Mouse (Mus musculus): ENCODE measurements at regions not wholly inside any gene's neighbourhood (a gene's known extent, or its start where the extent isn't known, plus 50 kb on each side); places are given as distances from the start of the nearest gene placed in this dataset.
"Not testable (repeated sequence)": the region's sequence is repeated elsewhere in the genome, so short reads cannot be mapped to it uniquely, and the experiment has no call there.

DNA sequence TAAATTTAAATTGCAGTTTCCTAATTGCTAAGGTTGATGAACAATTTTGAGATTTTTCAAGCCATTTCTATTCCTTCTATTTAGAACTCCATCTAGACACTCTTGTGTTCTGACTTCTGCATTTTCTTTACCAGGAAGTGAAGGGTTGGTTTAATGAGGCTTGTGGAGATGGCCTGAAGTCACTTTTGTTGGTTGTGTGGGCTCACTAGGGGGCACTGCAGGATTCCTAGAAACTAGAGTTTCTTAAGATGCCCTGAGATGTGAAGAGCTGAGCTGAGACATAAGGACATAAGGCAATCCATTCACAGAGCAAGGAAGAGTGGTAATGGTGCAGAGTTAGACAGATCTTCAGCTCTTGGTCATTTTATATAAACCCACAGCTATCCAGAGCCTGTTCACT lies 656.6 kb downstream of the Dad1 start:
- not testable (repeated sequence) for DNase-seq (ENCODE audit: low spot score in 2 of 2)

DNA sequence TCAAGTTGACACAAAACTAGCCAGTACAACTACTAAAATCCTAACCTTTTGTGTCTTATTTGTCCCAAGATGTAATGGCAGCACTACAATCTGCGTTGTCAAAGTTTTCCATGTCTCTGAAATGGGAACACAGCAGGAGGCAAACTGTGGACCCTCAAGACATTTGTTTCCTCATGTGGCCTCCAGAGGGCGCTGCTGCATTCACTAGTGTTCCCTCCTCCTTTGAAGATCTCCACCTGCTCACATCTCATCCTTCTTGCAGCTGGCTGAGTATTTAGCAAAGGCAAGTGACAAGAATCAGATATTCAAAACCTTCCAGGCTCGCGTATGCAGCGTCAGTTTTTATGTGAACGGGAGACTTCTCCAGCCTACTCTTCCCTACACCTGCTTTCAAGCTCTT lies 663.3 kb downstream of the Dad1 start:
- DNase-seq (ENCODE audit: low spot score in 2 of 2) = peak in 1 of 2 experiments; percentile 1

DNA sequence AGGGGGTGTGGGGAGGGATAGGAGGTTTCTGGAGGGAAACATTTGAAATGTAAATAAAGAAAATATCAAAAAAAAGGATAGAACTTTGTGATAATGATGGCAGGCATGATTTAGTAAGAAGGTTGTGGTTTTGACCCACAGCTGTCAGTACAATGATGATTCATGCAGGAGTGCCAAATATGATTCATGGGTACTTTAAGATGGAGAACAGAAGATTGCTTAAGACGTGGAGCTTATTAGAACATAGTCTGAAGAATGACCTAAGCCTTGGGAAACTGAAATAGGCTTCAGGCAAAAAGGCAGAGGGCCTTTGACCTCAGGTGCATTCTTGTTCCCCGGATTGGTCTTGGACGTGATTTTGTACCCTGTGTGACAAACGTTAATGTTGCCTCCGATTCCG lies 671.4 kb downstream of the Dad1 start:
- DNase-seq (ENCODE audit: low spot score in 2 of 2) = not testable (repeated sequence)

DNA sequence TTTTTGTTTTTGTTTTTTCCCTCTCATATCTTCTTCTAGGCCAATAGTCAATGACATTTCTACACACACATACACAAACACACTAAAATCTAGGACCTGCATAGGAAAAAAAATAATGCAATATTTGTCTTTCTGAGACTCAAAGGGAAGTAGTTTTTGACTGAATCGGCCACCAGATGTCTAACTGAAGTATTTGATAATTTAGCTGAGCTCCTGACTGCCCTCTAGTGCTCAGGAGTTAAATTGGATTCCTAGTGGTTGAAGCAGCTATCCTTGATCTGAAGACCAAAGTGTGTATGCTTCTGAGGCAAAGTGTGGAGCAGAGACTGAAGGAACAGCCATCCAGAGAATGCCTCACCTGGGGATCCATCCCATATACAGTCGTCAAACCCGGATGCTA lies 672.2 kb downstream of the Dad1 start:
- peak in 1 of 2 experiments; percentile 11 for DNase-seq (ENCODE audit: low spot score in 2 of 2)

DNA sequence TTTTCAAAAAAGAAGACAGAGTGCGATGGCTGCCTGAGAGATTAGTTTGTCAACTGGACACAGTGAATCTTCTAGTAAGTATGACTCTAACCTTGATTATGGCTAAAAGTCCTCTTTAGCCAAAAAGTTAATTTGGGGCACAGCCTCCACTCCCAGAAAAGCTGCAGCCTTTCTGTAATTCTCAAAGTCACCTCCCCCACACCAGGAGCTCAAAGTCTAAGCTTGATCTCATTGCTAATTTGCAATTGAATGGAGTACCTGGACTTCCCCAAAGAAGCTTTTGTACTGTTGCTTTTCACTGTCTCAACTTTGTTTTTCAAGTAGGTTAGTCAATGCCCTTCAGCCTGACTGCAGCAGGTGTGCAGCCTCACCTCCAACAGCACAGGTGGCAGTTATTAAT lies 677.0 kb downstream of the Dad1 start:
- not testable (repeated sequence) for DNase-seq (ENCODE audit: low spot score in 2 of 2)

DNA sequence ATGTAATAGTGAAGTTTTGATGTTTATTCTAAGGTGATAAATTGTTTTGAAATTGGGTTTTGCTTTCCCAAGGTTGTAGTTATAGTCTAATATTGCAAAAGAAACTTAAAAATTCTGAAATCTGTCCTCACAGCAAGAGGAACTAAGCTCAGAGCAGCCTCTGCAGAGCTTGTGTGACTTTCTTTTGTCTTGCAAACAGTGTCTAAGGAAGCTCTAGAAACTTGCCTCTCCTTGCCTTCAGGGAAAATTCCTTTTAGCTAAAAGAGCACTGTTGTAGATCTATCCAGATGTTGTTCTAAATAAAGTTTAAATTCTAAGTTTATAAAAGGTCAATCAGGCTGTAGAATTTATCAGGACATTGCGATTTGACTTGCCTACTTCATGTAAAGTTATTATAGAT lies 681.2 kb downstream of the Dad1 start:
- not testable (repeated sequence) for DNase-seq (ENCODE audit: low spot score in 2 of 2)

DNA sequence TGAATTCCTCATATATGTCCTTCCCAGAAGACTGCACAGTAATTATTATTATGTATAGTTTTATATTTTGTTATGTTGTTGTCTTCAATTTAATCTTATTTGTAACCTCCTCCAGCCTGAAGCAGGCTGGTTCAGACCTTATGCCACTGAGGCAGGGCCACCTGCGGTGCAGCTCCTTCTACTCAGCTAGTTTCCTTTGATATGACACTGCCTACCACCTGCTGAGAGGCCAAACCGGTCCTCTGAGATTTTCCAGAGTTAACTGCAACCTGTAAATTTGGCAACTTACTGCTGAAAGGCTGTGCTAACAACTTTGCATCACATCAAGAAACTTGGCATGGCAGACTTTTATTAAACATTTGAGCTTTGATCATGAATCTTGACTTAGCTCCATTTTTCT lies 691.3 kb downstream of the Dad1 start:
- DNase-seq (ENCODE audit: low spot score in 2 of 2) = no peak

DNA sequence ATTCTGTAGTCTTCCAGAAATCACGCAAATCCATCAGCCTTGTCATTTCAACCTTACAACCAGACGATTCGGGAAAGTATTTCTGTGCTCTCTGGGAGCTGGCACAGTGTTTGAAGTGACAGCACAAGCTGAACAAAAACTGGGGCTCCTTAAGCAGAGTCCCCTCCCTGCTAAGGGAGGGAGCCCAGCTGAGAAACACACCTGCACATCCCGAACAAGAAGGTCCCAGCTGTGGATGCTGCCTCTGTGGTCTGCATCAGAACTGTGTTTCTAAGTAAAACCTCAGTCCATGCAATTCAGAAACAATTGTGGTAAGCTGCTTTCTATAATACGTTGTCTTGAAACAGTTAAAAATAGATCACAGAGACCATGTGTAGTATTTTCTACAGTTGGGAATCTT lies 693.8 kb downstream of the Dad1 start:
- not testable (repeated sequence) for DNase-seq (ENCODE audit: low spot score in 2 of 2)

DNA sequence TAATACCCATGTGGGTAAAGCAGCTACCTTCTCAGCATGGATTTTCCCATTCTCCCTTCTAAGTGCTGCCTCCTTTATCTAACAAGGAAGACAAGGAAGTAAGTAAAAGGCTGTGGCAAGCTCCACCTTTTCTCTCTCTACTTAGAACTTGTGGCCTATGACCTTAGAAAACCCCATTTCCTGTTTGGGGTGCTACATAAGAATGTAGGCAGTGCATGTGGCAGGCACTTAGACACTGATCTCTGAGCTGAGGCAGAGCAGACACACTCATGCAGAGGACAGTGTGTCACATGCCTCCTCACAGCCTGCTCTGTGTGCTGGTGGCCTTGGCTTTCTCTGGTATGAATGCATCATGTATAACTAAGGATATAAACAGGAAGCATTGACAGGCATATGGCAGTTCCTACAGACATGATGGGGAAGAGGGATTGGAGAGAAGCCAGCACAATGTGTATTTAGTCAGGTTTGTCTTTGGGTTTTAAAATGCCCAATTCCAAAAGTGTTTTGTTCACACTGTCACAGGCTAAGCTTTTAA lies 694.5 kb downstream of the Dad1 start:
- not testable (repeated sequence) for DNase-seq (ENCODE audit: low spot score in 2 of 2)

DNA sequence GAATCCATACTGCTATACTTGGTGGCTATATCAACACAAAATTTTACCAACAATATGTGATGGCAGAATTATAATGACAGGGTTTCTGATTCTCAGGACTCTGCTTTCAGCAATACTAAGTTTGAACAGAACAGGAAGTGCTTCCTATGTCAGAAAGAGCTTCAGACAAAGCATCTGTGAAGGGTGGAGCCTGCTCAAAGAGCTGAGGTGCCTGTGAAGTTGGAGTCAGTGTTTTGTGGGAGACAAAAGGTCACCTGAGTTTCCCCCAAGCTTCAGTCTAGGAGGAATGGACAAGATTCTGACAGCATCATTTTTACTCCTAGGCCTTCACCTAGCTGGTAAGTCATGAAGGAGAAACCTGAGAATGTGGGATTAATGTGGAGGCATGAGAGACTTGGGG lies 700.1 kb downstream of the Dad1 start:
- DNase-seq (ENCODE audit: low spot score in 2 of 2) = no peak

DNA sequence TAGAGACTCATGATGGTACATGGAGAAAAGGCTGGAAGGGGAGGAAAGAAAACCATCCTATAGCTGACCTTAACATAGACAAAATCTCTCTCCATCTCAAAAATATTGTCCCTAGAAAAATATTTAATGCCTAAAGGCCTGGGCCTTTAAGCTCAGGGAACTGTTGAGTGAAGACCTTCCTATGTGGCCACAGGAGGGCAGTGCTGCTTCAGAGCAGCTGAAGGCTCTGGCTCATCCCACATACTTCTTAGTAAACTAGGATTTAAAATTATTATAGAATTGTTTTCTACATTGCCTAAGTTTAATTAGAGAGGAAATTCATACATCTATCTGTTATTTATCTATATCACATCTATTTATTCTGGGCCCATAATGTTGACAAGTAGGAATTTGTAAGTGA lies 706.5 kb downstream of the Dad1 start:
- DNase-seq (ENCODE audit: low spot score in 2 of 2) = not testable (repeated sequence)

DNA sequence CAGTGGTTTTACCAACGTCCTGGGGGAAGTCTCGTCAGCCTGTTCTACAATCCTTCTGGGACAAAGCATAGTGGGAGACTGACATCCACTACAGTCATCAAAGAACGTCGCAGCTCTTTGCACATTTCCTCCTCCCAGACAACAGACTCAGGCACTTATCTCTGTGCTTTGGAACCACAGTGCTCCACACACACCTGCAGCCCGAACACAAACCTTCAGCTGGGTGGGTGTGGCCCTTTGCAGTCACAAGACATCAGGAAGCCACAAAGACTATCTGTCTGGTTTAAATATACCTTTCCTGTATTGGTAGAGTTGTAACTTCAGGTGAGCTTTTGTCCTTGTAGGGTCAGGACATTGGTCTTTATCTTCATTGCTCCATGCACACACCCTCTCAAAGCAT lies 708.6 kb downstream of the Dad1 start:
- DNase-seq (ENCODE audit: low spot score in 2 of 2) = no peak

DNA sequence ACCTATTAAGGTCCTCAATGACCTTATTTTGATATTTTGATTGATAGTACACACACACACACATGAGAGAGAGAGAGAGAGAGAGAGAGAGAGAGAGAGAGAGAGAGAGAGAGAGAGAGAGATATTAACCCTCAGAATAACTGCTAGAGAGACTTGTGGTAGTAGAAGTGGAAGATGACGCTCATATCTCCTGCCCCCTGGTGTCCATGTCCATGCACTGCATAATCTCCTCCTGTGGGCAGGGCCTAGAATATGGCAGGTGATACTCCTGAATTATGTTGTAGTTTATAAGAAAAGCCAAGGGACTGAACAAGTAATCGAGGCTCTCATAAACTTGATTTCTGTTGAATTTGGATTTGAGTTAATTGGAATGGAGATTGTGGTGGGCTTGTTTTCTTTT lies 712.3 kb downstream of the Dad1 start:
- not testable (repeated sequence) for DNase-seq (ENCODE audit: low spot score in 2 of 2)

DNA sequence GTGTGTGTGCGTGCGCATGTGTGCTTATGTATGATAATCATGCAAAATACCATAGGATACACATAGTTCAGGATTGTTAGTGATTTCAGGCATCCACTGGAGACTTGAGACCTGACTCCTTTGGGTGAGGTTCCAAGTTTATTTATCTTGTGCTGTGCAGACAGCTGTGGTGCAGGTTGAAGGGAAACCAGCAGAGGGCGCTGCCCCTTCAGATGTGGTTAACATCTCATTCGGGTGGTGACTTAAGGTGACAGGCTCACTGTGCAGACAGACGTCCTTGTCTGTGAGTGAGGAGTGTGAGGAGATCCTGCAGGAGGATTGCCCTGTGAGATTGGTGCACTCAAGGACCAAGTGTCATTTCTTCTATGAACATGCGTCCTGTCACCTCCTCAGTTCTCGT lies 716.0 kb downstream of the Dad1 start:
- DNase-seq (ENCODE audit: low spot score in 2 of 2) = not testable (repeated sequence)

DNA sequence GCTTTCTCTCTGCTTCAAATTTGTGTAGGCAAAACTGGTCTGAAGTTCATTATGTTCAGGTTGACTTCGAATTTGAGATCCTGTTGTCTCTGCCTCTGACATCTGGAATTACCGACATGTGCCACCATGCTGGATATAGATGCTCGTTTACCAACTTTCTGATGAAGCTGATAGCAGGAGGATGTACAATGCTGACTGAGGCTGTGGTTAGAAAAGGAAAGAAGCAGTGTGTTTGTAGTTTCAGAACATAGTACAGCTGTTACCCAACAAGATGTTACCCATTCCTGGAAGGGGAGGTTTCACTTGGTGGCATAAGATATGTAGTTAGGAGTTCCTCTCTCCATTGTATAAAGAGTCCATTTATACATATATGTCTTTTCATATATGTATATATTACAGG lies 730.5 kb downstream of the Dad1 start:
- not testable (repeated sequence) for DNase-seq (ENCODE audit: low spot score in 2 of 2)

DNA sequence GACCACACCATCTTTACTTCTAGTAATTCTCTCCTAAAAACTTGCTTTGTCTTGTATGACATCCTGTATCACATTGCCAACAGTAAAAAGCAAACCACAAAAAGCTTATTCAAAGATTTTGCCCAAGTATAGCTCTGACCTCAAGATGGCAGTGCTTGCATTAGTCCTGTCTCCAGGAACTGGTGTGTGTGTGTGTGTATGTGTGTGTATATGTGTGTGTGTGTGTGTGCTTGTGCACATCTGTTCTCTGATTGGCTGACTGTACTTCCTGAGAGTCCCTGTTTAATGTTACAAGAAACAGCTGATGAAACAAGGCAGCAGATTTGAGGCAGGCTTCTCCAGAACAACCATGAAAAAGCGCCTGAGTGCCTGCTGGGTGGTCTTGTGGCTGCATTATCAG lies 735.0 kb downstream of the Dad1 start:
- not testable (repeated sequence) for DNase-seq (ENCODE audit: low spot score in 2 of 2)

DNA sequence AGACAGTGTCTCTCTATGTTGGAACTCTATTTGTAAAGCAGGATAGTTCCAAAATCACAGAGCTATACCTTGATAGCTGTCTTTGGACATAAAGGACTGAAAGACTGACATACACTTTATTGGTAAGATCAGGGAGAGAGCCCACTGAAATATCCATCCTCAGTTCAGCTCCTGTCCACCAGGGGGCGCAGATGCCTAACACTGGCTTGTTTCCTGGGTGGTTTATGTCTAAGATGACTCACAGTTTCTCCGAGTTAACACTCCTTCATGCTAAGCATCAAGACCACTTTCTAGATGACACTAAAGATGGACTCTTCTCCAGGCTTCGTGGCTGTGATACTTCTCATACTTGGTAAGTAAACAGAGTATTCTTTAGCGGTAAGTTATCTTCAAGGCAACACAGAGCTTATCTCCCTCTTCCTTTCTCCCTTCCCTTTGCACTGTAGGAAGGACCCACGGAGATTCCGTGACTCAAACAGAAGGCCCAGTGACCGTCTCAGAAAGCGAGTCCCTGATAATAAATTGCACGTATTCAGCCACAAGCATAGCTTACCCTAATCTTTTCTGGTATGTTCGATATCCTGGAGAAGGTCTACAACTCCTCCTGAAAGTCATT lies 737.2 kb downstream of the Dad1 start:
- not testable (repeated sequence) for DNase-seq (ENCODE audit: low spot score in 2 of 2)

DNA sequence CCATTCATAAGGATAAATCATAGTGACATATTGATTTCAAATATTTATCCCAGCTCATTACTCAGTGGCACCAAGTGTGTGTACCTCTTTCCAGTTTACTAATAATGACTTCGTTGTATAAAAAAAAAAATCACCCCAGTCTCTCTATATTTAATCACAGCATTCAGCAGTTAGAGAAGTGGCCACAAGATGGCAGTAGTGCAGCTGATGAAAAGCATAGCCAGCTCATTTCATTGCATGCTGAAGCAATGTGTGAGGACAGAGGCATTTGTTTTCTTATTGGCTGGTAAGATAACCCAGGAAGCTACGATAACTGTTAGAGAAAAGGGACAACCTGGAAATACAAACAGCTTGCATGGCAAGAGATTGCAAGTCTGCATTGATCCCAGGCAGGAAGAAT lies 748.5 kb downstream of the Dad1 start:
- peak; percentile 15 to 34 for DNase-seq (ENCODE audit: low spot score in 2 of 2)

DNA sequence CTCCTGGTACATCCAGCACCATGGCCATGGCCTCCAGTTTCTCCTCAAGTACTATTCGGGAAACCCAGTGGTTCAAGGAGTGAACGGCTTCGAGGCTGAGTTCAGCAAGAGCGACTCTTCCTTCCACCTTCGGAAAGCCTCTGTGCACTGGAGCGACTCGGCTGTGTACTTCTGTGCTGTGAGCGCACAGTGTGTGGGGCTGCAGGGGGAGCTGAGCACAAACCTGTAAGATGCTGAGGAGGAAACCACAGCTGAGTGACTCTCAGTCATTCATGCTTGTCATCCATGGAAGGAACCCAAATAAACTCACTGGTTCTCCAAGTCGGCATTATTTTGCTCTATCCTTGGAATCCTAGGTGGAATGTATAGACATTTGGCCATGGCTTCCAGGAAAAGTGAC lies 765.5 kb downstream of the Dad1 start:
- DNase-seq (ENCODE audit: low spot score in 2 of 2) = not testable (repeated sequence)

DNA sequence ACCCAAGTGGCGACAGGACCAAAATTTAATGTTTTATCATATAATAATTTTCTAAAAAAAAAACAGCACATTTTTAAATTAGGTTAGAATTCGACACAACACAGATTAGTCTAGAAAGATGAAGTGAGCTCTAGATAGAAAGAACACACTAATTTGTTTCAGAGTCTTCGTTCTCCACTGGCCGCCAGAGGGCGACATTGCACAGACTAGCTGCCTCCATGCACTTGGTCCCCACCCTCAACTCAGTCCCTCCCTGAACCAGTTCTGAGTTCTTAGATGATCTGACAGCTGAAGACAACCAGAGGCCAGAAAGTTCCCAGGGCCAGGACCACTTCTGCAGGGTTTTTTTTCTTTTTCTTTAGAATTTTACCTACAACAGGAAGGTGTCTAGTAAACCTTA lies 766.3 kb downstream of the Dad1 start:
- not testable (repeated sequence) for DNase-seq (ENCODE audit: low spot score in 2 of 2)

DNA sequence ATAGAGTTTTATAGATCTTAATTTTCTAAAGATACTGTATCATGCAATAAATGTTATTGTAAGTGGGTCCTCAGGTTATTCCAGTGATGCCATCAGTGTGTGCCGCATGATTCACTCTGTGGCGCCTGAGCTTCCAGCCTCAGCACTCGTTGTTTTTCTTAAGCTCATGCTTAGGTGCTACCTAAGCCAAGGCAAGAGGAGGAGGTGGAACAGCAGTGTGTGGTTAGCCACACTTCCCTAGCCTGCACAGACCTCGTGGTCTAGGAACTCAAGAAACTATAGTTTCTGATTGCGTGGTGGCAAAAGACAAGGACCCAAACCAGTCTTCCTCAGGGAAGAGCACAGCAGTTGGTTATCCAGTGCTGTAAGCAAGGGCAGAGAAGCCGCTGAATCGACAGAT lies 779.7 kb downstream of the Dad1 start:
- not testable (repeated sequence) for DNase-seq (ENCODE audit: low spot score in 2 of 2)

DNA sequence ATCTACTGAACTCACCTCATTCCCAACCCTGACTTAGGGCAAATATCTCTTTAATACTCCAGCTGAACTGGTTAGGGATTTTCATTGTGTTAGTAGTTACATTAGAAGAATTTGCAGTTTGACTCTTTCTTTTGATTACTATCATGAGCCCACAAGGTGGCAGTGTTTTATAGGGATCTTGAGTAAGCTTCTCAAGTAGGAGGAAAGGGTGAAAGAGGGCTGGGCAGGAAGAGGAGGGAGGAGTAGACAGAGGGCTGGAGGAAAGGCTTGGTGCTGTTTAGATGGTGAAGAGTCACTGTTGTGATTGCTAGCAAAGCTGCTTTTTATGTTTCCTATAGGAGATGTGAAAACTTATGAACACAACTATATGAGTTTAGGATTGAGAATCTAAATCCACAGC lies 793.1 kb downstream of the Dad1 start:
- not testable (repeated sequence) for DNase-seq (ENCODE audit: low spot score in 2 of 2)

DNA sequence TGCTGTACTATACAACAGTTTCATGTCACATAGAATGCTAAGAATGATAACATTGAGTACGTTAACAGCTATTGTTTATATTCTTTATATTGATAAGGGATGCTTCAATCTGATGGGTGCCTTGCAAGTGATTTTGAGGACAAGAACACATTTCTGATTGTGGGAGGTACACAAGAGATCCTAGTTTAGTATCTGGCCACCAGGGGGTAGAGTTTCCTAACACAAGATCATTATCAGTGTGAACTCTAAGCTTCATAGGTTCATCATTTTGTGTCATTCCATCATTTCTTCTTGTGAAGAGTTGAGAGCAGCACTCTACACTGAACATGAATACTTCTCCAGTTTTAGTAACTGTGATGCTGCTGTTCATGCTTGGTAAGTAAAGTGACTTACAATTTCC lies 799.9 kb downstream of the Dad1 start:
- DNase-seq (ENCODE audit: low spot score in 2 of 2) = no peak

DNA sequence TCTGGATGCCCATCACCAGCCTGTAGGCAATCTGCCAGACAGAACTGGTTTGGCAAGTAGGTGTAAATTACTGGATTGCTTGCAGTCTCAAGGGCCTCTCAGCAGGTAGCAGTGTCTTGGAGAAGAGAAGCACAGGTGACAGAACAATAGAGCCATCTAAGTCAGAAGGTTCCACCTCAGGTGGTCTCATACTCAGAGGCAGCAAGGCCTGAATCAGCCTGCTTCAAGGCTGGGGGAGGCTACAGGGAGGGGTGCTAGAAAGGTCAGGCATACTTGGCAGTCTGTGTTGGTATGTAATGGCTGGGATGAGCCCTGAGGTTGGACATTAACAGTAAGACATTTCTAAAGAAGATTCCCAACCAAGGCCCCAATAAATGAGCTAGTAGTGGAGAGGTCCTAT lies 814.3 kb downstream of the Dad1 start:
- DNase-seq (ENCODE audit: low spot score in 2 of 2) = not testable (repeated sequence)

All from frontal cortex, postnatal 36 days (tissue).